Mouse (Mus musculus) kidney, adult 2 months (tissue): ENCODE data around the gene Gm45623. TPM values are rescaled to one million over a fixed set of nuclear protein-coding genes. Genes with fewer than 3 reads are reported as not detected.
A peak's percentile ranks its signal among the peaks of the same experiment; 100 is the strongest.

Source experiments
- DNase-seq: peaks from one replicate; pipeline ENCODE4 v3.0.0; 2021
- H3K27ac ChIP-seq: fragments of 200-500 bp; 2 replicates; pipeline ENCODE4 v1.5.1; 2012; ENCODE audit warnings: low read depth, low read length, control low read depth, inconsistent platforms; ENCODE audit not compliant: insufficient read depth
- H3K27me3 ChIP-seq: fragments of 200-500 bp; replicated peaks from 2 replicates; pipeline ENCODE4 v1.6.1; 2012; ENCODE audit warnings: mild to moderate bottlenecking, moderate library complexity, low read length, inconsistent platforms; ENCODE audit not compliant: control insufficient read depth, insufficient read depth
- H3K36me3 ChIP-seq: fragments of 200-500 bp; 2 replicates; pipeline ENCODE4 v1.6.1; 2012; ENCODE audit warnings: mild to moderate bottlenecking, moderate library complexity, low read length, inconsistent platforms; ENCODE audit not compliant: control insufficient read depth, insufficient read depth
- H3K4me1 ChIP-seq: fragments of 200-500 bp; 2 replicates; pipeline ENCODE4 v1.6.1; 2011; ENCODE audit warnings: low read length; ENCODE audit not compliant: control insufficient read depth, insufficient read depth
- H3K4me3 ChIP-seq: fragments of 200-500 bp; 2 replicates; pipeline ENCODE4 v1.5.1; 2011; ENCODE audit warnings: mild to moderate bottlenecking, low read depth, low read length, control low read depth; ENCODE audit not compliant: insufficient read depth
- CTCF ChIP-seq: fragments of 200-500 bp; conservative IDR thresholded peaks from 2 replicates; pipeline ENCODE4 v1.5.1; 2011; ENCODE audit warnings: low read depth, mild to moderate bottlenecking, control low read depth, low read length, moderate library complexity, mixed read lengths; ENCODE audit not compliant: insufficient read depth, insufficient read length
- POLR2A ChIP-seq: fragments of 200-500 bp; IDR thresholded peaks from one replicate; pipeline ENCODE4 v1.6.1; 2011; ENCODE audit warnings: low read depth, low read length, control low read depth
- WGBS: fragments of 180-500 bp; shearing (Covaris S2); methylation state at CpG from one replicate; pipeline ENCODE4 v1.1.7; 2018; 5-methylcytosine and 5-hydroxymethylcytosine counted together
- polyA plus RNA-seq: library from polyadenylated mRNA; depleted of rRNA; stranded (reverse); fragments of >200 nt; gene quantifications from 2 replicates; pipeline ENCODE4 v1.2.3, GENCODE M21; 2012; rRNA removed

The Gm45623 gene
- polyA plus RNA-seq, 1 experiment, result 0.06 TPM

- H3K36me3 ChIP-seq, result peaks cover 2% of the 10 kb centered on the region; the same call in 1 of the 2 replicates
- H3K4me3 ChIP-seq, result no peak overlapping the region
- H3K27me3 ChIP-seq, result no peaks in the 10 kb centered on the region
- peak; percentile 16 for DNase-seq
- H3K27ac ChIP-seq, result no peak overlapping the region
- WGBS, result 49% methylated on average over 2 of the region's 2 CpGs
- TF ChIP-seq CTCF (no peak), POLR2A (no peak)
- H3K4me1 ChIP-seq, result peaks cover 22% of the 10 kb centered on the region
These were observed 43.0 kb downstream of the Gm45623 start for GRCm38 (mm10) chr13:56710620-56711019.

DNA sequence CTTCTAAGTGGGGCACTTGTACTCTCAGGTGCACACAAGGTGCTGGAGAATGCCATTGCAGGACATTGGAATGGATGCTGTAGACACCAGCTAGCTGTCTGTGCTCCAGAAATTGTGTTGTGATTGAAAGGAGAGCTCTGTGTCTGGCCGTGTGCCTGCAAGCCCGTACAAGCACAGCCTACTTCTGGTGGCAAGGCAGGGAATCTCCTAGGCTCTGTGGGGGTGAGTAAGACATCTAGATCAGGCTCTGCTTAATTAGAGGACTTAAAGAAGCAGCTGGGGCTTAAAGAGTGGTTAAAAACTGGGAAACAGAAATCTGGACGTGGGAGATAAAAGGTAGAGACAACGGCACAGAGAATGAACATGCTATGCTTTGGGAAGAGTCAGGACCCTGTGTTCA is 46.0 kb downstream of the Gm45623 start:
- no peak overlapping the region for H3K4me3 ChIP-seq
- TF ChIP-seq CTCF (no peak), POLR2A (no peak)
- H3K36me3 ChIP-seq, result peaks cover 2% of the 10 kb centered on the region; the same call in 1 of the 2 replicates
- H3K27me3 ChIP-seq, result no peaks in the 10 kb centered on the region
- peaks cover 37% of the 10 kb centered on the region for H3K4me1 ChIP-seq
- WGBS, result 41% methylated on average over 4 of the region's 4 CpGs
- peak; percentile 12 for DNase-seq
- 0 out of 2 replicates have a peak overlapping the region, but pooled peaks have one; percentile 27 for H3K27ac ChIP-seq

GRCm38 (mm10) chr13:56707111-56707510 is 46.5 kb downstream of the Gm45623 start:
- H3K36me3 ChIP-seq, result peaks cover 2% of the 10 kb centered on the region; the same call in 1 of the 2 replicates
- 56% methylated on average over 4 of the region's 4 CpGs for WGBS
- peaks cover 42% of the 10 kb centered on the region for H3K4me1 ChIP-seq
- TF ChIP-seq CTCF (no peak), POLR2A (no peak)
- H3K27me3 ChIP-seq, result no peaks in the 10 kb centered on the region
- H3K4me3 ChIP-seq, result no peak overlapping the region
- DNase-seq, result peak; percentile 89
- H3K27ac ChIP-seq, result no peak overlapping the region

GRCm38 (mm10) chr13:56704596-56704995 is 49.0 kb downstream of the Gm45623 start:
- 53% methylated on average over 2 of the region's 2 CpGs for WGBS

GRCm38 (mm10) chr13:56703871-56704321 is 49.7 kb downstream of the Gm45623 start:
- peak overlapping the region; percentile 96 for H3K27ac ChIP-seq
- H3K4me3 ChIP-seq, result peak overlapping the region; percentile 94
- no peak for TF ChIP-seq CTCF
- TF ChIP-seq POLR2A, result no peak
- no peak for DNase-seq
- H3K27me3 ChIP-seq, result no peaks in the 10 kb centered on the region
- WGBS, result 2% methylated on average over 11 of the region's 11 CpGs
- H3K4me1 ChIP-seq, result peaks cover 33% of the 10 kb centered on the region
- no peaks in the 10 kb centered on the region for H3K36me3 ChIP-seq

More at GRCm38 (mm10) chr13:56704596-56704995, 49.0 kb downstream of the Gm45623 start:
- Histone ChIP-seq H3K4me3 (peak overlapping the region; percentile 13), H3K27ac (peak overlapping the region; percentile 96; the same call in 1 of the 2 replicates), H3K4me1 (peaks cover 35% of the 10 kb centered on the region), H3K36me3 (peaks cover 1% of the 10 kb centered on the region; the same call in 1 of the 2 replicates), H3K27me3 (no peaks in the 10 kb centered on the region)
- DNase-seq, result no peak
- TF ChIP-seq CTCF, result no peak
- TF ChIP-seq POLR2A, result no peak

DNA sequence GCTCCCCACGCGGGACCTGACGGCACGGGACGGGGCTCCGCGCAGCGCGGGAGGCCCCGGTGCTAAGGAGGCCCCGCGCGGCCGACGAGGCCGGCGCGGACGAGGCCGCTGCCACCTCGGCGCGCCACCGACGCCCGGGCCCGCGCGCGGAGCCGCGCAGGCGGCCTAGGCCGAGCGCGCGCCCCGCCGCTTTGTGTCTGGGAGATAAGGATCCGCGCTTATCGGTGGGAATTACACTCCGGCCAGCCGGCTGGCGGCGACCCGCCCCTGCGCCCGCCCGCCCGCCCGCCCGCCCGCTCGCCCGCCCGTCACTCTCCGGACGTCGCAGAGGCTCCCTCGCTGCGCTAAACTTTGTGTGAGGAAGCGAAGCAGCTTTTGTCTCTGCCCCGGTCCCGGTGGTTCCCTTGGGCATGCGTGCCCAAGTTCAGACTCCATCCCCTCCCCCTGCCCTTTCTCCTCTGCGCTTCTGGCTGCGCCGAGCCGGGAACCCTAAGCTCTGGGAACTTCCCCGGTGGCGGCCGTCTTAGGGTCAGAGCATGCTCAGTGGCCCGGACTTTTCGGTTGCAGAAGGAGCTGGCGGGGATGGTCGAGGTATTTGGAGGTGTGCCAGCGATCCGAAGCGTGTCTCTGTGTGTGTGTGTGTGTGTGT is 50.3 kb downstream of the Gm45623 start:
- WGBS, result under 1% methylated on average over 80 of the region's 80 CpGs
- DNase-seq, result peak; percentile 91

GRCm38 (mm10) chr13:56702469-56703221 is 51.0 kb downstream of the Gm45623 start, which contains the start of gene Smad5:
Gene Smad5 (plus strand): TSS chr13:56703010.
- no peaks in the 10 kb centered on the region for H3K27me3 ChIP-seq
- peak within 1 kb of the TSS; percentile 94 for H3K4me3 ChIP-seq
- WGBS, result 5% methylated on average over 62 of the region's 62 CpGs
- H3K27ac ChIP-seq, result peak within 1 kb of the TSS; percentile 96
- DNase-seq, result peak; percentile 92
- H3K36me3 ChIP-seq, result no peaks in the 10 kb centered on the region
- peaks cover 33% of the 10 kb centered on the region for H3K4me1 ChIP-seq
- TF ChIP-seq POLR2A, result peak; percentile 22
- no peak for TF ChIP-seq CTCF

More for the DNA sequence above, 50.3 kb downstream of the Gm45623 start:
- Histone ChIP-seq H3K4me3 (peak overlapping the region; percentile 94), H3K27ac (peak overlapping the region; percentile 96), H3K27me3 (no peaks in the 10 kb centered on the region), H3K36me3 (no peaks in the 10 kb centered on the region), H3K4me1 (peaks cover 33% of the 10 kb centered on the region)
- TF ChIP-seq CTCF (no peak), POLR2A (peak; percentile 8)

Other genes starting within 250 kb of the Gm45623 start
- gene Fbxl21, start 231.4 kb downstream of the Gm45623 start, polyA plus RNA-seq, result 3.6 and 4.1 TPM in 2 replicates
- 0.19 TPM in 2 replicates for gene Lect2, start 205.3 kb downstream of the Gm45623 start, polyA plus RNA-seq
- 18.8 and 20.8 TPM in 2 replicates for gene Tgfbi, start 144.3 kb downstream of the Gm45623 start, polyA plus RNA-seq
- 21.1 and 31.4 TPM in 2 replicates for gene Smad5, start 50.8 kb downstream of the Gm45623 start, polyA plus RNA-seq
- gene Trpc7, start 142.2 kb upstream of the Gm45623 start, polyA plus RNA-seq, result not detected in 2 replicates